Mouse (Mus musculus) right cerebral cortex, postnatal 10 days (tissue): ENCODE measurements around the gene Spast.
A peak's percentile ranks its signal among the peaks of the same experiment; 100 is the strongest.
"Not testable (repeated sequence)": the region's sequence is repeated elsewhere in the genome, so short reads cannot be mapped to it uniquely, and the experiment has no call there.

Experiments
- DNase-seq, 2 experiments: peaks; one replicate each; pipeline ENCODE4 v3.0.0; 2021; ENCODE audit warnings: low spot score in 2 of 2

Spast gene

GRCm38 (mm10) chr17:74327195-74327594 is 11.6 kb upstream of the Spast start:
- DNase-seq = not testable (repeated sequence)

- DNase-seq = peak in 1 of 2 experiments; percentile 55
Observed at GRCm38 (mm10) chr17:74328146-74328545, 10.6 kb upstream of the Spast start.

GRCm38 (mm10) chr17:74331049-74331676 is 7.6 kb upstream of the Spast start:
- DNase-seq = no peak

- peak; percentile 96 to 97 for DNase-seq
Observed at GRCm38 (mm10) chr17:74338225-74338931, 409 bp upstream of the Spast start.

GRCm38 (mm10) chr17:74341151-74341550 is 2.4 kb downstream of the Spast start:
- DNase-seq = no peak

- DNase-seq = no peak
Observed at GRCm38 (mm10) chr17:74363592-74363991, 24.8 kb downstream of the Spast start.

- DNase-seq = no peak
Observed at GRCm38 (mm10) chr17:74376916-74377315, 38.1 kb downstream of the Spast start.

GRCm38 (mm10) chr17:74386657-74387056 is 47.9 kb downstream of the Spast start:
- DNase-seq = no peak

- DNase-seq = no peak
Observed at GRCm38 (mm10) chr17:74389847-74390246, 51.1 kb downstream of the Spast start.

GRCm38 (mm10) chr17:74394381-74394780 is 55.6 kb downstream of the Spast start:
- DNase-seq = no peak

GRCm38 (mm10) chr17:74394855-74395254 is 56.1 kb downstream of the Spast start:
- peak in 1 of 2 experiments; percentile 33 for DNase-seq

- DNase-seq = peak; percentile 98
Observed at GRCm38 (mm10) chr17:74395383-74396065, 56.7 kb downstream of the Spast start, which contains the start of gene Slc30a6. Gene Slc30a6 (plus strand): TSS chr17:74395608.

GRCm38 (mm10) chr17:74396766-74397165 is 58.0 kb downstream of the Spast start:
- DNase-seq = no peak

GRCm38 (mm10) chr17:74397173-74397572 is 58.4 kb downstream of the Spast start:
- no peak for DNase-seq

- no peak for DNase-seq
Observed at GRCm38 (mm10) chr17:74402486-74403222, 63.9 kb downstream of the Spast start.

- DNase-seq = no peak
Observed at GRCm38 (mm10) chr17:74406487-74406886, 67.7 kb downstream of the Spast start.

GRCm38 (mm10) chr17:74409722-74410121 is 70.9 kb downstream of the Spast start:
- DNase-seq = no peak

GRCm38 (mm10) chr17:74413324-74413723 is 74.5 kb downstream of the Spast start:
- DNase-seq = no peak

GRCm38 (mm10) chr17:74414671-74415070 is 75.9 kb downstream of the Spast start:
- no peak for DNase-seq

GRCm38 (mm10) chr17:74416841-74417360 is 78.1 kb downstream of the Spast start:
- DNase-seq = no peak

GRCm38 (mm10) chr17:74418171-74418570 is 79.4 kb downstream of the Spast start:
- no peak for DNase-seq

- DNase-seq = no peak
Observed at GRCm38 (mm10) chr17:74420656-74421055, 81.9 kb downstream of the Spast start.
